Mouse (Mus musculus): ENCODE data around the gene Kcnd3.

- TF ChIP-seq GATA1 (IDR thresholded peaks at IDR 0.05; ENCODE audit: borderline replicate concordance, low read length) (no peak), FLI1 (IDR thresholded peaks at IDR 0.05; ENCODE audit: low read length) (no peak)
These were observed 14.4 kb downstream of the Kcnd3 start for GRCm38 (mm10) chr3:105466538-105466937.

Data from megakaryocyte, embryonic 14.5 days (primary cell).